Mouse (Mus musculus) thymus, adult 2 months (tissue): ENCODE measurements around the gene Ccdc154.

ENCODE experiments used
- CTCF ChIP-seq: fragments of 200-500 bp; IDR thresholded peaks from 2 replicates; pipeline ENCODE4 v1.5.1; 2012; ENCODE audit warnings: mild to moderate bottlenecking, control low read depth, low read length, moderate library complexity, borderline replicate concordance; ENCODE audit not compliant: control insufficient read depth, poor library complexity, insufficient read depth; ENCODE audit errors: extremely low read depth
- POLR2A ChIP-seq: fragments of 200-500 bp; IDR thresholded peaks from 2 replicates; pipeline ENCODE4 v1.6.1; 2012; ENCODE audit warnings: mild to moderate bottlenecking, low read length, control low read depth, moderate library complexity; ENCODE audit not compliant: control insufficient read depth, poor library complexity, insufficient read depth; ENCODE audit errors: extremely low read depth

DNA sequence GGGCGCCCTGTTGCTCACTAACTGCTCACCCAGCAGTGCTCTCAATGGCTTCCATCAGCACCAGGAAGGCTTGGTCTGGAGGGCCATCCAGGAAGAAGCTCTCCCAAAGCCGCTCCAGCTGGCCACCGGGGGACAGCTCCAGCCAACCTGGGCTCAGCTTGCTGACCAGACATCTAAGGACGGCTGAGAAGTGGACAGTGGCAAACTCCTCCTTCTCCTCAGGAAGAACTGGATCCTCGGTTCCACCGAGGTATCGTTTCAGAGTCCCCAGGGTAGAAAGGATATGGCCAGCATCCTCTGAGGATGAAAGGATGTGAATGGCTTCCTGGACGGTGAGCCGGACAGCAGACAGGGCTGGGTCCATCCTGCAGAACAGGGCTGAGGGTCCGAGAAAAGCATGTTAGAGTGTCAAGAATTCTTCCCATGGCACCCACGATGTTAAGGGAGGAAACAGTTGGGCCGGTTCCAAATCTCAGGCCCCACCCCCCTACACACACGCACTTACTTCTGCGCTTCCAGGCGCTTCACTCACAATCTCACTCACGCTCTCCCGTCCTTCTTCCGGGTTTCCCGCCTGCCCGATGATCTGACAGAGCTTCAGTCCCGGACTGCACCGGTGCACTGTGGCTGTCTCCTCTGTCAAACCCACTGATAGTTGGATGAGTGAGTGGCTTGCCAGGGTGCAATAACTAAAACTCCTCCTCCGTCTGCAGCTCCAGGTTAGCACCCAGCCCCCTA is 47.2 kb upstream of the Ccdc154 start:
- TF ChIP-seq CTCF (no peak), POLR2A (no peak)
